Mouse (Mus musculus): ENCODE results near the gene Hist1h4a.

GRCm38 (mm10) chr13:23763586-23764323, 2.7 kb upstream of the Hist1h4a start, which contains the start of gene Hist1h1a:
- TF ChIP-seq CTCF (IDR thresholded peaks at IDR 0.05; ENCODE audit: borderline replicate concordance, insufficient read depth, low read depth, low read length) = no peak
- TF ChIP-seq POLR2A (IDR thresholded peaks at IDR 0.05; ENCODE audit: borderline replicate concordance, insufficient read depth, low read length) = peak; percentile 69; the same call in 1 of the 2 replicates
